Mouse (Mus musculus): ENCODE measurements at regions not wholly inside any gene's neighbourhood (a gene's known extent, or its start where the extent isn't known, plus 50 kb on each side); places are given as distances from the start of the nearest gene placed in this dataset.
"Not testable (repeated sequence)": the region's sequence is repeated elsewhere in the genome, so short reads cannot be mapped to it uniquely, and the experiment has no call there.

- H3K4me1 ChIP-seq (replicated peaks) = peaks cover 14% of the 10 kb centered on the region
- H3K27me3 ChIP-seq (replicated peaks) = no peaks in the 10 kb centered on the region
- no peak for ATAC-seq (ENCODE audit: insufficient number of reproducible peaks, low FRiP score)
- no peak overlapping the region for H3K4me2 ChIP-seq
- no peak overlapping the region for H3K9ac ChIP-seq
- no peaks in the 10 kb centered on the region for H3K9me3 ChIP-seq (replicated peaks)
- H3K27ac ChIP-seq (ENCODE audit: poor library complexity, severe bottlenecking) = no peak overlapping the region
- WGBS = 83% methylated on average over 3 of the region's 3 CpGs
- no peaks in the 10 kb centered on the region for H3K36me3 ChIP-seq
- H3K4me3 ChIP-seq = no peak overlapping the region
Observed at GRCm38 (mm10) chr10:117466391-117466790, 86.6 kb upstream of the Cpsf6 start.

GRCm38 (mm10) chr10:117465671-117466250 is 85.9 kb upstream of the Cpsf6 start:
- Histone ChIP-seq H3K4me3 (no peak overlapping the region), H3K27me3 (replicated peaks) (no peaks in the 10 kb centered on the region), H3K36me3 (no peaks in the 10 kb centered on the region), H3K27ac (ENCODE audit: poor library complexity, severe bottlenecking) (no peak overlapping the region), H3K9ac (no peak overlapping the region), H3K4me2 (no peak overlapping the region), H3K4me1 (replicated peaks) (peaks cover 9% of the 10 kb centered on the region), H3K9me3 (replicated peaks) (no peaks in the 10 kb centered on the region)
- 79% methylated on average over 3 of the region's 3 CpGs for WGBS
- ATAC-seq (ENCODE audit: insufficient number of reproducible peaks, low FRiP score) = no peak

- no peak overlapping the region for H3K9ac ChIP-seq
- H3K27ac ChIP-seq (ENCODE audit: poor library complexity, severe bottlenecking) = no peak overlapping the region
- H3K27me3 ChIP-seq (replicated peaks) = no peaks in the 10 kb centered on the region
- no peaks in the 10 kb centered on the region for H3K36me3 ChIP-seq
- peaks cover 9% of the 10 kb centered on the region for H3K4me1 ChIP-seq (replicated peaks)
- no peak for ATAC-seq (ENCODE audit: insufficient number of reproducible peaks, low FRiP score)
- no peaks in the 10 kb centered on the region for H3K9me3 ChIP-seq (replicated peaks)
- H3K4me2 ChIP-seq = no peak overlapping the region
- WGBS = 81% methylated on average over 12 of the region's 12 CpGs
- H3K4me3 ChIP-seq = no peak overlapping the region
Observed at GRCm38 (mm10) chr10:117465058-117465660, 85.3 kb upstream of the Cpsf6 start.

- not testable (repeated sequence) for H3K4me1 ChIP-seq (replicated peaks); H3K9ac ChIP-seq; H3K4me3 ChIP-seq; H3K36me3 ChIP-seq; H3K27me3 ChIP-seq (replicated peaks); H3K4me2 ChIP-seq; H3K9me3 ChIP-seq (replicated peaks); ATAC-seq (ENCODE audit: insufficient number of reproducible peaks, low FRiP score); H3K27ac ChIP-seq (ENCODE audit: poor library complexity, severe bottlenecking)
Observed at GRCm38 (mm10) chr10:117464331-117464730, 84.5 kb upstream of the Cpsf6 start.

GRCm38 (mm10) chr10:117463636-117464035 is 83.8 kb upstream of the Cpsf6 start:
- WGBS = 87% methylated on average over 8 of the region's 8 CpGs
- ATAC-seq (ENCODE audit: insufficient number of reproducible peaks, low FRiP score) = no peak
- Histone ChIP-seq H3K9ac (no peak overlapping the region), H3K4me2 (no peak overlapping the region), H3K36me3 (no peaks in the 10 kb centered on the region), H3K4me3 (no peak overlapping the region), H3K27me3 (replicated peaks) (no peaks in the 10 kb centered on the region), H3K27ac (ENCODE audit: poor library complexity, severe bottlenecking) (no peak overlapping the region), H3K9me3 (replicated peaks) (no peaks in the 10 kb centered on the region), H3K4me1 (replicated peaks) (peaks cover 9% of the 10 kb centered on the region)

GRCm38 (mm10) chr10:117462921-117463320 is 83.1 kb upstream of the Cpsf6 start:
- WGBS = 92% methylated on average over 4 of the region's 4 CpGs
- no peaks in the 10 kb centered on the region for H3K9me3 ChIP-seq (replicated peaks)
- H3K4me1 ChIP-seq (replicated peaks) = peaks cover 9% of the 10 kb centered on the region
- H3K9ac ChIP-seq = no peak overlapping the region
- no peak overlapping the region for H3K27ac ChIP-seq (ENCODE audit: poor library complexity, severe bottlenecking)
- no peak overlapping the region for H3K4me3 ChIP-seq
- H3K36me3 ChIP-seq = no peaks in the 10 kb centered on the region
- no peaks in the 10 kb centered on the region for H3K27me3 ChIP-seq (replicated peaks)
- no peak overlapping the region for H3K4me2 ChIP-seq
- no peak for ATAC-seq (ENCODE audit: insufficient number of reproducible peaks, low FRiP score)

- H3K4me2 ChIP-seq = no peak overlapping the region
- no peak overlapping the region for H3K27ac ChIP-seq (ENCODE audit: poor library complexity, severe bottlenecking)
- no peaks in the 10 kb centered on the region for H3K36me3 ChIP-seq
- 0 out of 2 replicates have a peak, but pooled peaks cover 7% of the 10 kb centered on the region for H3K27me3 ChIP-seq (replicated peaks)
- WGBS = 25% methylated on average over 11 of the region's 11 CpGs
- H3K4me3 ChIP-seq = no peak overlapping the region
- ATAC-seq (ENCODE audit: insufficient number of reproducible peaks, low FRiP score) = peak; percentile 48; the same call in 1 of the 2 replicates
- peaks cover 12% of the 10 kb centered on the region for H3K4me1 ChIP-seq (replicated peaks)
- no peaks in the 10 kb centered on the region for H3K9me3 ChIP-seq (replicated peaks)
- H3K9ac ChIP-seq = no peak overlapping the region
Observed at GRCm38 (mm10) chr10:117461791-117462516, 82.1 kb upstream of the Cpsf6 start.

- H3K4me1 ChIP-seq (replicated peaks) = peaks cover 16% of the 10 kb centered on the region
- H3K9me3 ChIP-seq (replicated peaks) = no peaks in the 10 kb centered on the region
- no peak overlapping the region for H3K27ac ChIP-seq (ENCODE audit: poor library complexity, severe bottlenecking)
- no peak overlapping the region for H3K4me3 ChIP-seq
- H3K36me3 ChIP-seq = no peaks in the 10 kb centered on the region
- H3K9ac ChIP-seq = no peak overlapping the region
- H3K27me3 ChIP-seq (replicated peaks) = 0 out of 2 replicates have a peak, but pooled peaks cover 9% of the 10 kb centered on the region
- ATAC-seq (ENCODE audit: insufficient number of reproducible peaks, low FRiP score) = no peak
- no peak overlapping the region for H3K4me2 ChIP-seq
- WGBS = 69% methylated on average over 4 of the region's 4 CpGs
Observed at GRCm38 (mm10) chr10:117461261-117461660, 81.4 kb upstream of the Cpsf6 start.

GRCm38 (mm10) chr10:117460366-117460730 is 80.5 kb upstream of the Cpsf6 start:
- Histone ChIP-seq H3K9me3 (replicated peaks) (no peaks in the 10 kb centered on the region), H3K4me2 (no peak overlapping the region), H3K4me1 (replicated peaks) (peaks cover 16% of the 10 kb centered on the region), H3K4me3 (no peak overlapping the region), H3K27me3 (replicated peaks) (0 out of 2 replicates have a peak, but pooled peaks cover 9% of the 10 kb centered on the region), H3K27ac (ENCODE audit: poor library complexity, severe bottlenecking) (no peak overlapping the region), H3K9ac (no peak overlapping the region), H3K36me3 (no peaks in the 10 kb centered on the region)
- ATAC-seq (ENCODE audit: insufficient number of reproducible peaks, low FRiP score) = no peak
- 87% methylated on average over 6 of the region's 6 CpGs for WGBS

GRCm38 (mm10) chr10:117459651-117460365 is 80.0 kb upstream of the Cpsf6 start:
- Histone ChIP-seq H3K36me3 (no peaks in the 10 kb centered on the region), H3K9ac (no peak overlapping the region), H3K4me2 (no peak overlapping the region), H3K9me3 (replicated peaks) (no peaks in the 10 kb centered on the region), H3K27ac (ENCODE audit: poor library complexity, severe bottlenecking) (no peak overlapping the region), H3K4me3 (no peak overlapping the region), H3K4me1 (replicated peaks) (peaks cover 16% of the 10 kb centered on the region), H3K27me3 (replicated peaks) (0 out of 2 replicates have a peak, but pooled peaks cover 9% of the 10 kb centered on the region)
- WGBS = 81% methylated on average over 10 of the region's 10 CpGs
- no peak for ATAC-seq (ENCODE audit: insufficient number of reproducible peaks, low FRiP score)

GRCm38 (mm10) chr10:117459041-117459475 is 79.2 kb upstream of the Cpsf6 start:
- Histone ChIP-seq H3K36me3 (no peaks in the 10 kb centered on the region), H3K4me3 (no peak overlapping the region), H3K4me2 (no peak overlapping the region), H3K4me1 (replicated peaks) (peaks cover 16% of the 10 kb centered on the region), H3K27me3 (replicated peaks) (0 out of 2 replicates have a peak, but pooled peaks cover 9% of the 10 kb centered on the region), H3K27ac (ENCODE audit: poor library complexity, severe bottlenecking) (no peak overlapping the region), H3K9me3 (replicated peaks) (no peaks in the 10 kb centered on the region), H3K9ac (no peak overlapping the region)
- WGBS = 82% methylated on average over 2 of the region's 2 CpGs
- ATAC-seq (ENCODE audit: insufficient number of reproducible peaks, low FRiP score) = no peak
